Mouse (Mus musculus): ENCODE data around the gene Fcamr.

Fcamr gene

GRCm38 (mm10) chr1:130800602-130801001 lies at the start of gene Fcamr:
Fcamr (plus strand) TSS chr1:130800902.
- ATAC-seq (ENCODE audit: insufficient number of reproducible peaks, low FRiP score, low TSS enrichment), result no peak

- no peak for ATAC-seq (ENCODE audit: insufficient number of reproducible peaks, low FRiP score, low TSS enrichment)
Measured at GRCm38 (mm10) chr1:130759689-130760088, 41.0 kb upstream of the Fcamr start.

- ATAC-seq (ENCODE audit: insufficient number of reproducible peaks, low FRiP score, low TSS enrichment), result no peak
Measured at GRCm38 (mm10) chr1:130761597-130761996, 39.1 kb upstream of the Fcamr start.

- no peak for ATAC-seq (ENCODE audit: insufficient number of reproducible peaks, low FRiP score, low TSS enrichment)
Measured at GRCm38 (mm10) chr1:130762045-130762760, 38.5 kb upstream of the Fcamr start.

GRCm38 (mm10) chr1:130764027-130764461 lies 36.7 kb upstream of the Fcamr start:
- no peak for ATAC-seq (ENCODE audit: insufficient number of reproducible peaks, low FRiP score, low TSS enrichment)

GRCm38 (mm10) chr1:130767066-130767465 lies 33.6 kb upstream of the Fcamr start:
- ATAC-seq (ENCODE audit: insufficient number of reproducible peaks, low FRiP score, low TSS enrichment), result no peak

GRCm38 (mm10) chr1:130769925-130770324 lies 30.8 kb upstream of the Fcamr start:
- ATAC-seq (ENCODE audit: insufficient number of reproducible peaks, low FRiP score, low TSS enrichment), result no peak

GRCm38 (mm10) chr1:130770487-130770886 lies 30.2 kb upstream of the Fcamr start:
- ATAC-seq (ENCODE audit: insufficient number of reproducible peaks, low FRiP score, low TSS enrichment), result no peak

- no peak for ATAC-seq (ENCODE audit: insufficient number of reproducible peaks, low FRiP score, low TSS enrichment)
Measured at GRCm38 (mm10) chr1:130770981-130771494, 29.7 kb upstream of the Fcamr start.

GRCm38 (mm10) chr1:130775234-130775633 lies 25.5 kb upstream of the Fcamr start:
- no peak for ATAC-seq (ENCODE audit: insufficient number of reproducible peaks, low FRiP score, low TSS enrichment)

GRCm38 (mm10) chr1:130775691-130776331 lies 24.9 kb upstream of the Fcamr start:
- ATAC-seq (ENCODE audit: insufficient number of reproducible peaks, low FRiP score, low TSS enrichment), result no peak

GRCm38 (mm10) chr1:130776645-130777044 lies 24.1 kb upstream of the Fcamr start:
- ATAC-seq (ENCODE audit: insufficient number of reproducible peaks, low FRiP score, low TSS enrichment), result no peak

GRCm38 (mm10) chr1:130779867-130780266 lies 20.8 kb upstream of the Fcamr start:
- ATAC-seq (ENCODE audit: insufficient number of reproducible peaks, low FRiP score, low TSS enrichment), result no peak

GRCm38 (mm10) chr1:130784054-130784453 lies 16.6 kb upstream of the Fcamr start:
- ATAC-seq (ENCODE audit: insufficient number of reproducible peaks, low FRiP score, low TSS enrichment), result no peak

GRCm38 (mm10) chr1:130787001-130787400 lies 13.7 kb upstream of the Fcamr start:
- no peak for ATAC-seq (ENCODE audit: insufficient number of reproducible peaks, low FRiP score, low TSS enrichment)

GRCm38 (mm10) chr1:130789512-130790451 lies 10.9 kb upstream of the Fcamr start:
- ATAC-seq (ENCODE audit: insufficient number of reproducible peaks, low FRiP score, low TSS enrichment), result 0 out of 2 replicates have a peak, but pooled peaks have one; percentile 26

GRCm38 (mm10) chr1:130795331-130795730 lies 5.4 kb upstream of the Fcamr start:
- no peak for ATAC-seq (ENCODE audit: insufficient number of reproducible peaks, low FRiP score, low TSS enrichment)

GRCm38 (mm10) chr1:130796967-130797684 lies 3.6 kb upstream of the Fcamr start:
- ATAC-seq (ENCODE audit: insufficient number of reproducible peaks, low FRiP score, low TSS enrichment), result peak; percentile 65; the same call in 1 of the 2 replicates

- ATAC-seq (ENCODE audit: insufficient number of reproducible peaks, low FRiP score, low TSS enrichment), result no peak
Measured at GRCm38 (mm10) chr1:130798037-130798436, 2.7 kb upstream of the Fcamr start.

- ATAC-seq (ENCODE audit: insufficient number of reproducible peaks, low FRiP score, low TSS enrichment), result no peak
Measured at GRCm38 (mm10) chr1:130798551-130798950, 2.2 kb upstream of the Fcamr start.
